Mouse (Mus musculus) limb, embryonic 14.5 days (tissue): ENCODE data around the gene Matn1. TPM values are rescaled to one million over a fixed set of nuclear protein-coding genes. Genes with fewer than 3 reads are reported as not detected.
A peak's percentile ranks its signal among the peaks of the same experiment; 100 is the strongest.

Experiments
- ATAC-seq: fragments of 200-750 bp; cut with Nextera tagmentation; 2 replicates; pipeline ENCODE4 v1.8.0; 2017; ENCODE audit warnings: low read depth, moderate number of reproducible peaks, moderate TSS enrichment; ENCODE audit not compliant: low FRiP score
- DNase-seq: peaks from one replicate; pipeline ENCODE4 v3.0.0-alpha.2; 2015; ENCODE audit warnings: low spot score
- H3K27ac ChIP-seq: fragments of 300-500 bp; sonication (generic); replicated peaks from 2 replicates; pipeline ENCODE4 v1.5.1; 2014; ENCODE audit warnings: low read depth, mild to moderate bottlenecking, low read length, moderate library complexity, mixed read lengths
- H3K27me3 ChIP-seq: fragments of 300-500 bp; sonication (generic); 2 replicates; pipeline ENCODE4 v1.6.1; 2014; ENCODE audit warnings: low read length, mixed read lengths; ENCODE audit not compliant: control insufficient read depth, insufficient read depth
- H3K36me3 ChIP-seq: fragments of 300-500 bp; sonication (generic); 2 replicates; pipeline ENCODE4 v1.6.1; 2014; ENCODE audit warnings: mild to moderate bottlenecking, low read length, moderate library complexity, mixed read lengths; ENCODE audit not compliant: control insufficient read depth, insufficient read depth
- H3K4me1 ChIP-seq: fragments of 300-500 bp; sonication (generic); 2 replicates; pipeline ENCODE4 v1.6.1; 2014; ENCODE audit warnings: antibody characterized with exemption, low read length, mixed read lengths; ENCODE audit not compliant: control insufficient read depth, insufficient read depth
- H3K4me2 ChIP-seq: fragments of 300-500 bp; sonication (generic); replicated peaks from 2 replicates; pipeline ENCODE4 v1.6.1; 2014; ENCODE audit warnings: low read depth, mild to moderate bottlenecking, low read length, moderate library complexity; ENCODE audit not compliant: severe bottlenecking
- H3K4me3 ChIP-seq: fragments of 300-500 bp; sonication (generic); replicated peaks from 2 replicates; pipeline ENCODE4 v1.5.1; 2014; ENCODE audit warnings: low read length
- H3K9ac ChIP-seq: fragments of 300-500 bp; sonication (generic); 2 replicates; pipeline ENCODE4 v1.6.1; 2014; ENCODE audit warnings: mild to moderate bottlenecking, low read depth, low read length, moderate library complexity; ENCODE audit not compliant: severe bottlenecking
- H3K9me3 ChIP-seq: fragments of 300-500 bp; sonication (generic); 2 replicates; pipeline ENCODE4 v1.6.1; 2016; ENCODE audit warnings: low read length; ENCODE audit not compliant: control insufficient read depth
- POLR2A ChIP-seq: fragments of 200-500 bp; IDR thresholded peaks from 2 replicates; pipeline ENCODE4 v1.8.0; 2012; ENCODE audit warnings: inconsistent platforms, mild to moderate bottlenecking, moderate library complexity, borderline replicate concordance; ENCODE audit not compliant: insufficient read depth, insufficient read length; ENCODE audit errors: extremely low read depth
- WGBS: fragments of 180-500 bp; shearing (Covaris S2); extraction: QIAGEN DNeasy Blood & Tissue Kit; methylation state at CpG from one replicate; pipeline ENCODE4 v1.1.7; 2014; 5-methylcytosine and 5-hydroxymethylcytosine counted together
- polyA plus RNA-seq, 2 experiments: library from polyadenylated mRNA; depleted of rRNA in 1 of 2; stranded (reverse) in 1 of 2; unstranded in 1 of 2; fragments of >200 nt; fragmentation: Nextera tagmentation in 1 of 2; extraction: Ambion mirVana in 1 of 2; gene quantifications; 2 replicates each; pipeline versions ENCODE4 v1.2.1 to v1.2.3; 2012 to 2014

The Matn1 gene
- 471 and 564 TPM in 2 replicates for polyA plus RNA-seq (2012; rRNA removed)
- polyA plus RNA-seq (2014; fragmentation: Nextera tagmentation; extraction: Ambion mirVana) = 87.5 and 113 TPM in 2 replicates

GRCm38 (mm10) chr4:130944112-130944511, at the start of gene Matn1:
Gene Matn1 (plus strand): TSS chr4:130944385.
- no peaks in the 10 kb centered on the region for H3K27me3 ChIP-seq
- 26% methylated on average over 6 of the region's 6 CpGs for WGBS
- no peak for DNase-seq
- no peaks in the 10 kb centered on the region for H3K9me3 ChIP-seq
- ATAC-seq = peak; percentile 45; the same call in 1 of the 2 replicates
- no peak for TF ChIP-seq POLR2A
- H3K27ac ChIP-seq = no peak within 1 kb of the TSS
- peak within 1 kb of the TSS; percentile 32; the same call in 1 of the 2 replicates for H3K4me2 ChIP-seq
- H3K4me3 ChIP-seq = peak within 1 kb of the TSS; percentile 26
- H3K9ac ChIP-seq = peak within 1 kb of the TSS; percentile 12; the same call in 1 of the 2 replicates
- H3K4me1 ChIP-seq = peaks cover 23% of the 10 kb centered on the region
- H3K36me3 ChIP-seq = no peaks in the 10 kb centered on the region

- ATAC-seq = no peak
- Histone ChIP-seq H3K4me2 (no peak overlapping the region), H3K4me3 (no peak overlapping the region), H3K4me1 (peaks cover 7% of the 10 kb centered on the region), H3K9me3 (no peaks in the 10 kb centered on the region), H3K27ac (no peak overlapping the region), H3K27me3 (no peaks in the 10 kb centered on the region), H3K9ac (no peak overlapping the region), H3K36me3 (no peaks in the 10 kb centered on the region)
- no peak for TF ChIP-seq POLR2A
- DNase-seq = no peak
- WGBS = 79% methylated on average over 6 of the region's 6 CpGs
These were observed 48.5 kb upstream of the Matn1 start for GRCm38 (mm10) chr4:130895701-130896100.

DNA sequence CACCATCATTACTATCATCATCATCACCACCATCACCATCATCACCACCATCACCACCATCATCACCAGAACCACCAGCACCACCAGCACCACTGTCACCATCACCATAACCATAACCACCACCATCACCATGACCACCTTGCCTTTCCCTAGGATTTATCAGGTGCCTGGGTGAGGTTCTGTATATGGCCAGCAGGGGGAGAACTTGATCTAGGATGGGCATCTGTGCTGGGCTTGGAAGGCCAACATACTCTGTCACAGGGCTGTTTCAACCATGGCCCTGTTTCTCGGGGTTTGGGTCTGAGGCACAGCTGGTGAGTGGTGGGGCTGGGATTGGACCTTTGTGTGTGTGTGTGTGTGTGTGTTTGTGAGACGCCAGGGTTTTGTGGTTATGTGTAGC, 47.8 kb upstream of the Matn1 start:
- DNase-seq (peak; percentile 56), ATAC-seq (no peak)
- Histone ChIP-seq H3K9me3 (no peaks in the 10 kb centered on the region), H3K27ac (no peak overlapping the region), H3K36me3 (no peaks in the 10 kb centered on the region), H3K4me3 (no peak overlapping the region), H3K4me2 (no peak overlapping the region), H3K9ac (no peak overlapping the region), H3K27me3 (no peaks in the 10 kb centered on the region), H3K4me1 (peaks cover 8% of the 10 kb centered on the region)
- TF ChIP-seq POLR2A = no peak
- WGBS = 67% methylated on average over 2 of the region's 2 CpGs

GRCm38 (mm10) chr4:130899383-130899781, 44.8 kb upstream of the Matn1 start:
- Histone ChIP-seq H3K4me3 (no peak overlapping the region), H3K36me3 (no peaks in the 10 kb centered on the region), H3K27me3 (no peaks in the 10 kb centered on the region), H3K4me2 (no peak overlapping the region), H3K9me3 (no peaks in the 10 kb centered on the region), H3K27ac (no peak overlapping the region), H3K4me1 (peaks cover 8% of the 10 kb centered on the region), H3K9ac (no peak overlapping the region)
- no peak for ATAC-seq
- DNase-seq = no peak
- 62% methylated on average over 2 of the region's 3 CpGs for WGBS
- TF ChIP-seq POLR2A = no peak

GRCm38 (mm10) chr4:130899782-130900427, 44.3 kb upstream of the Matn1 start:
- 69% methylated on average over 6 of the region's 6 CpGs for WGBS
- no peak for ATAC-seq
- Histone ChIP-seq H3K4me1 (peaks cover 13% of the 10 kb centered on the region), H3K27me3 (no peaks in the 10 kb centered on the region), H3K36me3 (no peaks in the 10 kb centered on the region), H3K4me2 (no peak overlapping the region), H3K9ac (no peak overlapping the region), H3K9me3 (no peaks in the 10 kb centered on the region), H3K4me3 (no peak overlapping the region), H3K27ac (no peak overlapping the region)
- TF ChIP-seq POLR2A = no peak
- DNase-seq = no peak
